Mouse (Mus musculus) forebrain, embryonic 15.5 days (tissue): Measurements from ENCODE around the gene Dapk2. TPM values are rescaled to one million over a fixed set of nuclear protein-coding genes. Genes with fewer than 3 reads are reported as not detected.

Experiments used
- ATAC-seq: fragments of 200-750 bp; cut with Nextera tagmentation; replicated peaks from 2 replicates; pipeline ENCODE4 v1.8.0; 2017; ENCODE audit warnings: mild to moderate bottlenecking, moderate TSS enrichment, moderate library complexity
- H3K27ac ChIP-seq: fragments of 300-500 bp; sonication (generic); replicated peaks from 2 replicates; pipeline ENCODE4 v1.5.1; 2015; ENCODE audit warnings: mild to moderate bottlenecking, inconsistent platforms
- H3K27me3 ChIP-seq: fragments of 300-500 bp; sonication (generic); 2 replicates; pipeline ENCODE4 v1.6.1; 2015; ENCODE audit warnings: inconsistent platforms
- H3K36me3 ChIP-seq: fragments of 300-500 bp; sonication (generic); 2 replicates; pipeline ENCODE4 v1.6.1; 2015; ENCODE audit warnings: mild to moderate bottlenecking, inconsistent platforms
- H3K4me1 ChIP-seq: fragments of 300-500 bp; sonication (generic); 2 replicates; pipeline ENCODE4 v1.6.1; 2015; ENCODE audit warnings: inconsistent platforms
- H3K4me2 ChIP-seq: fragments of 300-500 bp; sonication (generic); replicated peaks from 2 replicates; pipeline ENCODE4 v1.6.1; 2015; ENCODE audit warnings: mild to moderate bottlenecking, inconsistent platforms
- H3K4me3 ChIP-seq: fragments of 300-500 bp; sonication (generic); 2 replicates; pipeline ENCODE4 v1.5.1; 2015; ENCODE audit warnings: mild to moderate bottlenecking, inconsistent platforms
- H3K9ac ChIP-seq: fragments of 300-500 bp; sonication (generic); replicated peaks from 2 replicates; pipeline ENCODE4 v1.6.1; 2015; ENCODE audit warnings: mild to moderate bottlenecking, inconsistent platforms
- H3K9me3 ChIP-seq: fragments of 300-500 bp; sonication (generic); 2 replicates; pipeline ENCODE4 v1.6.1; 2016; ENCODE audit warnings: inconsistent platforms
- WGBS: fragments of 180-500 bp; shearing (Covaris S2); methylation state at CpG from one replicate; pipeline ENCODE4 v1.1.7; 2015; ENCODE audit warnings: mixed read lengths; 5-methylcytosine and 5-hydroxymethylcytosine counted together
- polyA plus RNA-seq: library from polyadenylated mRNA; unstranded; fragments of >200 nt; fragmentation: Nextera tagmentation; extraction: Ambion mirVana; gene quantifications from 2 replicates; pipeline ENCODE4 v1.2.1, GENCODE M21; 2015

Gene Dapk2
- polyA plus RNA-seq, 1 experiment from 2014 or later = 1.8 TPM

- Histone ChIP-seq H3K4me2 (no peak overlapping the region), H3K27me3 (no peaks in the 10 kb centered on the region), H3K9me3 (no peaks in the 10 kb centered on the region), H3K27ac (no peak overlapping the region), H3K4me3 (no peak overlapping the region), H3K9ac (no peak overlapping the region), H3K36me3 (no peaks in the 10 kb centered on the region), H3K4me1 (no peaks in the 10 kb centered on the region)
- no peak for ATAC-seq
- 94% methylated on average over 1 of the region's 1 CpGs for whole genome bisulfite sequencing
Observed at GRCm38 (mm10) chr9:66198533-66198932, 40.5 kb downstream of the Dapk2 start.

DNA sequence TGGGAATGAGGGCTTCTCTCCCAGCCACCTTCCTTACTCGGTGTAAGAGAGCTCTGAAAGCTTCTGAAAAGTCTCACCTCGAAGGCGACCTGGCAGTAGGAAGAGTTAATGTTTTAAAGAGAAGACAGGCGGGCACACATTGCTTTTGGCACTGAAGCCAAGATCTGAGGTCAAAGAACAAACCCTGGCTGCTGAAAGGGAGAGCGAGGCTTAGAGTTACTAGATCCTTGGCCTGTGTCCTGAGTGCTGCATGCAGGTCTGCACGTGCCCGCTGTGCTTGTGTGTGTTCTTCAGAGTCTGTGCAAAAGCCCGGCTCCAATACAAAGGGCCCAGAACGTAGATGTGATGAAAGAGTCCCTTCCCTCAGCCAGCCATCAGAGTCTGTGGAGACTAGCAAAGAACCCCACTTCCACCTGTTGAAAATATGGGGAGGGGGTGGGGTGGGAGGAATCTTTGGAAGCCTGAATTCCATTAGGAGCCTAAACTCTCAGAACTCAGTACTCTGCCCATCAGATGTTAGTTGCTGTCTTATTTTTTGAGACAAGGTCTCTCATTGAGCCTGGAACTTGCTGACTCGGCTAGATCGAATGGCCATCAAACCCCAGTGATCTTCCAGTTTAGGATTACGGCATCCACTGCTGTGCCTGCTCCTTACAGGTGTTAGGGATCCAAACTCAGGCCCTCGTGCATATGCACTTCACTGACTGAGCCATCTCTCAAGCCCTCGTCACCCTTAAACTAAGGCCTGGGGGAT lies 41.8 kb downstream of the Dapk2 start:
- WGBS = 81% methylated on average over 14 of the region's 14 CpGs
- Histone ChIP-seq H3K4me2 (no peak overlapping the region), H3K36me3 (no peaks in the 10 kb centered on the region), H3K9ac (no peak overlapping the region), H3K9me3 (no peaks in the 10 kb centered on the region), H3K27me3 (no peaks in the 10 kb centered on the region), H3K27ac (no peak overlapping the region), H3K4me3 (no peak overlapping the region), H3K4me1 (no peaks in the 10 kb centered on the region)
- ATAC-seq = no peak

- no peaks in the 10 kb centered on the region for H3K4me1 ChIP-seq
- H3K9me3 ChIP-seq = no peaks in the 10 kb centered on the region
- H3K27me3 ChIP-seq = no peaks in the 10 kb centered on the region
- WGBS = 84% methylated on average over 5 of the region's 5 CpGs
- H3K36me3 ChIP-seq = no peaks in the 10 kb centered on the region
- no peak overlapping the region for H3K9ac ChIP-seq
- no peak for ATAC-seq
- H3K27ac ChIP-seq = no peak overlapping the region
- H3K4me3 ChIP-seq = no peak overlapping the region
- no peak overlapping the region for H3K4me2 ChIP-seq
Observed at GRCm38 (mm10) chr9:66200411-66200789, 42.4 kb downstream of the Dapk2 start.

DNA sequence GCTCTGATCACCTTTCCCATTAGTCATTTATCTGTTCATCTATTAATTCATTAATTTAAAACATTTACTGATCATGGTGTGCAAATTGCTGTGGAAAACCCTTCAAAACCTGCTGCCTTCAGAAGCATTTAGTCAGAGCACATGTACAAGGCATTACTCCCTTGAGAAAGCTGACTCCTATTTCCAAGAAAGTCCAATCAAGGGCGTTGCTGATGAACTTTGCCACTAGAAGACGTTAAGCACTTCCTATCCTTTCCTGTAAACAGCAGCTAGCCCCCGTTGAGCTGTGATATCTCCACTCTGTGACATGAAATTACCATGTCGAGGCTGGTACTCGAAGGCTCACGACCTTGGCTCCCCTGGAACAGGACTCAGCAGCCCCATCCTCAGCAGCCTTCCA lies 43.6 kb downstream of the Dapk2 start:
- H3K27me3 ChIP-seq = no peaks in the 10 kb centered on the region
- WGBS = 84% methylated on average over 6 of the region's 6 CpGs
- no peaks in the 10 kb centered on the region for H3K9me3 ChIP-seq
- H3K4me3 ChIP-seq = no peak overlapping the region
- H3K4me2 ChIP-seq = no peak overlapping the region
- no peak overlapping the region for H3K27ac ChIP-seq
- H3K36me3 ChIP-seq = no peaks in the 10 kb centered on the region
- no peak overlapping the region for H3K9ac ChIP-seq
- ATAC-seq = no peak
- no peaks in the 10 kb centered on the region for H3K4me1 ChIP-seq

DNA sequence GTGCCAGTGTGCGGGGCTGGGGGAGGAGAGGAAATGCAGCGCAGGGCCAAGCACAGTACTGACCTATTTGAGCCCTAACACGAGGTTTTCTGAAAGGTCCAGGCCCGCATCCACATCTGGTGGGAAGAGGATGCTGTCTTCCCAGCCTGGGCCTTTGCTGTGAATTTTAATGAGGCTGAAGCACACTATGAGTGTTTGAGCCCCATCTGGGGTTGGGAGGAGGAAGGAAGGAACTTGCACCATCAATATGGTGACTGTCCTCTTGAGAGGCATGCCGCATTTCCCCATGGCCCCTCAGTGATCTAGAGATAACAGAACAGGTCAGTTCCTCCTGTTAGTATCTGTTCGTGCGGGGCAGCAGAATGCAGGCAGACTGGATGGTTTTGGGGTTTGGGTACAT lies 44.4 kb downstream of the Dapk2 start:
- no peak for ATAC-seq
- Histone ChIP-seq H3K9me3 (no peaks in the 10 kb centered on the region), H3K9ac (no peak overlapping the region), H3K27me3 (no peaks in the 10 kb centered on the region), H3K4me3 (no peak overlapping the region), H3K27ac (no peak overlapping the region), H3K36me3 (no peaks in the 10 kb centered on the region), H3K4me1 (no peaks in the 10 kb centered on the region), H3K4me2 (no peak overlapping the region)
- WGBS = 82% methylated on average over 7 of the region's 7 CpGs

DNA sequence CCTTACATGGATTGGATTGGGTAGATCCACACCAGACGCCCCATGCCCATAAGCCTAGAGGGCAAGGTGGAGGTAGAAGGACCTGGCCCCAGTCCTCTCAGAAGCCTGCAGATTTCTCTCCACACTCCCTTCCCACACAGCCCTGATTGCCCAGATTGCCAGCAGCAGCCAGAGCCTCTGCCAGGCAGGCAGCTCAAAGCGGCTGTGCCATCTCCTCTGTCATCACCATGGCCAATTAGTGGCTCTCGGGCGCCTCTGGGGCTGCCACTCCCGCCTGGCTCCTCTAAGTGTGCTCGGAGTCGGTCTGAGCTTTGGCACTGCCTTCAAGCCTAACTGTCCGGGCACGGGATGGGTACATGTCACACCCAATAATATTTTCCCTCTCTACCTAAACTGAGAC lies 47.7 kb downstream of the Dapk2 start:
- H3K4me3 ChIP-seq = no peak overlapping the region
- H3K36me3 ChIP-seq = no peaks in the 10 kb centered on the region
- ATAC-seq = no peak

DNA sequence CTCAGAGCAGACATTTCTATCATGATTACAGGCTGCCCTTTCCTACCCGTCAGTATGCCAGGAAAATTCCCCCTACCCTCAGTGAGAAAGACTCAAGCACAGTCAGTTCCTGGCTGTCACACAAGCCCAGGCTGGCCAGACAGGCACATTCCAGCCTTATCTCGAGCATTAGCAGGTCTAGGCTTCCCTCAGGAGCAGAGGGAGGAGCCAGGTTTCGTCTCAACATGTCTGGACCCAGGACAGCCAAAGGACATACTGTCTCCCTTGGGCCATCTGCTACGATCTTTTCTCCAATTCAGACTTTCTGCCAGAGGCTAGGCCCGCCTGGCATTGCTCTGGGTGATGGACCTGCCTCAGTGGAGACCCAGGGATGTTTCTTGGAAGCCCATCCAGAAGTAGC lies 48.8 kb downstream of the Dapk2 start:
- Histone ChIP-seq H3K36me3 (no peaks in the 10 kb centered on the region), H3K4me2 (no peak overlapping the region), H3K4me3 (no peak overlapping the region), H3K9me3 (no peaks in the 10 kb centered on the region), H3K4me1 (no peaks in the 10 kb centered on the region), H3K27me3 (no peaks in the 10 kb centered on the region), H3K27ac (no peak overlapping the region), H3K9ac (no peak overlapping the region)
- WGBS = 78% methylated on average over 5 of the region's 5 CpGs
- ATAC-seq = no peak

More for the DNA sequence above, 47.7 kb downstream of the Dapk2 start:
- no peak overlapping the region for H3K9ac ChIP-seq
- no peak overlapping the region for H3K27ac ChIP-seq
- no peak overlapping the region for H3K4me2 ChIP-seq
- no peaks in the 10 kb centered on the region for H3K9me3 ChIP-seq
- WGBS = 62% methylated on average over 9 of the region's 9 CpGs
- H3K4me1 ChIP-seq = no peaks in the 10 kb centered on the region
- no peaks in the 10 kb centered on the region for H3K27me3 ChIP-seq

GRCm38 (mm10) chr9:66211420-66211819 lies 53.4 kb downstream of the Dapk2 start:
- no peaks in the 10 kb centered on the region for H3K4me1 ChIP-seq
- H3K4me2 ChIP-seq = no peak overlapping the region
- H3K9ac ChIP-seq = no peak overlapping the region
- no peak overlapping the region for H3K27ac ChIP-seq
- no peak overlapping the region for H3K4me3 ChIP-seq
- WGBS = 52% methylated on average over 4 of the region's 4 CpGs
- H3K27me3 ChIP-seq = no peaks in the 10 kb centered on the region
- ATAC-seq = no peak
- H3K36me3 ChIP-seq = no peaks in the 10 kb centered on the region
- no peaks in the 10 kb centered on the region for H3K9me3 ChIP-seq

DNA sequence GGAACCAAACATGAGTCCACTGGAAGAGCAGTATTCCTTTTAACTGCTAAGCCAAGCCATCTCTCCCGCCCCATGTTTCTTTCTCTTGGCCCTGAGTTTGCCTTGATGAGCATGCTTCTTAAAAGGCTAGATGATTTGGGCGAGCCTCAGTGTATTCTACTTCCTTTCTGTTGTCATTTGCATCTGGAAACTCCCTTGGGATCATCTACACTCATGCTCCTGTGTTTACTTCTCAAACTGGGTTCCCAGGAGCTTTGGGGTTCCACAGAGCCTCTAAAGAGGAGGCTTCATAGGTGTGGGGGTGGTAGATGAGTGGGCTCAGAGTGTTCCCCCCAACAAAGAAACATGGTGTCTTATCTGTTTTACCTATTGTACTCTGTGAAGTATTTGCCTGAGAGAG lies 54.1 kb downstream of the Dapk2 start:
- H3K4me1 ChIP-seq = no peaks in the 10 kb centered on the region
- 89% methylated on average over 2 of the region's 2 CpGs for WGBS
- no peaks in the 10 kb centered on the region for H3K27me3 ChIP-seq
- H3K36me3 ChIP-seq = no peaks in the 10 kb centered on the region
- no peak for ATAC-seq
- no peak overlapping the region for H3K4me2 ChIP-seq
- no peak overlapping the region for H3K9ac ChIP-seq
- no peaks in the 10 kb centered on the region for H3K9me3 ChIP-seq
- no peak overlapping the region for H3K4me3 ChIP-seq
- no peak overlapping the region for H3K27ac ChIP-seq

GRCm38 (mm10) chr9:66212802-66213201 lies 54.8 kb downstream of the Dapk2 start:
- Histone ChIP-seq H3K4me1 (no peaks in the 10 kb centered on the region), H3K4me3 (no peak overlapping the region), H3K36me3 (no peaks in the 10 kb centered on the region), H3K9me3 (no peaks in the 10 kb centered on the region), H3K27me3 (no peaks in the 10 kb centered on the region), H3K9ac (no peak overlapping the region), H3K4me2 (no peak overlapping the region), H3K27ac (no peak overlapping the region)
- ATAC-seq = no peak
- 89% methylated on average over 5 of the region's 5 CpGs for WGBS

- H3K4me1 ChIP-seq = no peaks in the 10 kb centered on the region
- no peaks in the 10 kb centered on the region for H3K36me3 ChIP-seq
- H3K4me3 ChIP-seq = no peak overlapping the region
- WGBS = 42% methylated on average over 5 of the region's 5 CpGs
- H3K9me3 ChIP-seq = no peaks in the 10 kb centered on the region
- no peak overlapping the region for H3K9ac ChIP-seq
- H3K4me2 ChIP-seq = no peak overlapping the region
- H3K27me3 ChIP-seq = no peaks in the 10 kb centered on the region
- no peak for ATAC-seq
- H3K27ac ChIP-seq = no peak overlapping the region
Observed at GRCm38 (mm10) chr9:66213386-66214032, 55.5 kb downstream of the Dapk2 start.

- H3K27me3 ChIP-seq = no peaks in the 10 kb centered on the region
- no peak overlapping the region for H3K4me2 ChIP-seq
- H3K4me1 ChIP-seq = peaks cover 9% of the 10 kb centered on the region
- no peak for ATAC-seq
- H3K4me3 ChIP-seq = no peak overlapping the region
- no peaks in the 10 kb centered on the region for H3K9me3 ChIP-seq
- no peak overlapping the region for H3K27ac ChIP-seq
- H3K36me3 ChIP-seq = no peaks in the 10 kb centered on the region
- H3K9ac ChIP-seq = no peak overlapping the region
Observed at GRCm38 (mm10) chr9:66215551-66215950, 57.5 kb downstream of the Dapk2 start.

GRCm38 (mm10) chr9:66217970-66218369 lies 59.9 kb downstream of the Dapk2 start:
- ATAC-seq = no peak
- Histone ChIP-seq H3K9me3 (no peaks in the 10 kb centered on the region), H3K4me2 (no peak overlapping the region), H3K27me3 (no peaks in the 10 kb centered on the region), H3K9ac (no peak overlapping the region), H3K36me3 (no peaks in the 10 kb centered on the region), H3K4me3 (no peak overlapping the region), H3K27ac (no peak overlapping the region), H3K4me1 (peaks cover 9% of the 10 kb centered on the region)
- WGBS = 89% methylated on average over 4 of the region's 4 CpGs
